Mouse (Mus musculus) megakaryocyte, adult 5-6 weeks (primary cell): ENCODE results near the gene Rac1. TPM values are rescaled to one million over a fixed set of nuclear protein-coding genes. Genes with fewer than 3 reads are reported as not detected.

Experiments
- ATAC-seq: 2 replicates; pipeline ENCODE4 v1.8.0; 2016; ENCODE audit warnings: mild to moderate bottlenecking, inconsistent platforms; ENCODE audit not compliant: poor library complexity, severe bottlenecking
- total RNA-seq, 2 experiments: library from RNA; stranded (forward) in 1 of 2; stranded (reverse) in 1 of 2; fragments of 153-499, 151-499 nt in 1 of 2; fragments of 221-1000, 200-1000 nt in 1 of 2; gene quantifications; 2 replicates each; pipeline versions ENCODE4 v1.2.3 to v1.2.4; 2015 to 2017

Gene Rac1
- total RNA-seq, 2 experiments from 2014 or later, result 215 to 1,275 TPM

DNA sequence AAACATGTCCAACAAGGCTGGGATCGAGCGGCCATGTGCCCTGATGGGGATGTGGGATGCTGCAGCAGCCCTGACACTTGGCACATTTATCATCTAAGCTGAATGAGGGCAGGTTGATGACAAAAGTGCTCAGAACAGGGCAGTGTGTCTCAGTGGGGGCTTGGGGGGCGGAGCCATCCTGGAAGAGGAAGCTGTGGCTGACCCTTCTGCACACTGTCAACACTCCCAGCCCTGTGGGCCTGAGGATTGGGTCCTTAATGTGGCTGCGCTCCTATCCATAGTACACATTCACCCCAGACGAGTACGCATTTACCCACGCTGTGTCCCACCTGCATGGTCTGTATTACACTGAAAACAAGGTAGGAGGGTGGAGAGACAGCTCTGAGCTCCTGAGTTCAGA is 28.6 kb downstream of the Rac1 start:
- peak; percentile 65 for ATAC-seq

DNA sequence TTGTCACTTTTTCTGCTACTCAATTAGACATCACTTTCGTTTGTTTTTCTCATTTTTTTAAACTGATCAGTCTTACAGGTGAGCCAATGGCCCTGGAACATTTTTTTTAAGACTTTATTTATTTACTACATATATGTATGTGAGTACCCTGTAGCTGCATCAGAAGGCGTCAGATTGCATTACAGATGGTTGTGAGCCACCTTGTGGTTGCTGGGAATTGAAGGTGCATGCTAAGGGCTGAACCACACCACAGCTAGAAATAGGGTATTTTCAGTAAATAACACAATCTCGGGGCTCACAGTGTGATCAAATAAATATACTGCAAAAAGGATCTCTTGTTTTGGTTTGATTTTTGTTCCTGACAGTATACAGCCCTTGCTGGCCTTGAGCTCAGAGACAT is 30.4 kb downstream of the Rac1 start:
- ATAC-seq, result no peak

DNA sequence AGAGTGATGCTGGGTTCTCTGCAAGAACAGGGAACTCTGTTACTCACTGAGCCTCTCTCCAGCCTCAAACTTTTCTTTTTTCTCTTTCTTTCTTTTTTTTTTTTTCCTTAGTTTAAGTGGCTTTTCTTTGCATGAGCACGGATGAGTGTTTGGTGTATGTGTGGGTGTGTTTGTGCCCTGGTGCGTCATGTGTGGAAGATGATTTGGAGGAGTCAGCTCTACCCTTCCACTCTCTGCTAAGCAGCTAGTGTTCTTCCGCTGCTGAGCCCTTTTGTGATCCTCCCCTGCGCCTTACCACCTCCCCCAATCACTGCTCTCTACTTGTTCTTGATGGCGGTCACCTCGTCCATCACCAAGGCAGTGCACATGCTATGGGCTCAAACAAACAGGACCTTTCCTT is 32.1 kb downstream of the Rac1 start:
- no peak for ATAC-seq

DNA sequence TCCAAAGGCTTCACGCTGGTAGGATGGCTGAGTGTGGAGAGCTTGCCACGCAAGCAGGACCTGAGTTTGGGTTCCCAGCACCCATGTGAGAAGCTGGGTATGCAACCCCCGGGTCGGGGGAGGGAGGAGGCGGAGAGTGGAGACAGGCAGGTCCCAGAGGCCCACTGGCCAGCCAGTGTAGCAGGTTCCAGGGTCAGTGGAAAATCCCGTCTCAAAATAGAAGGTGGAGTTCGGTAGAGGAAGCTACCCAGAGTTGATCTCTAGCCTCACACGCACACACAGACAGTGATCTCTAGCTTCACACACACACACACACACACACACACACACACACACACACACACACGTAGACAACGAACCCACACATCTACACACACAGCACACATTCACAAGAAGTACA is 34.7 kb downstream of the Rac1 start:
- ATAC-seq, result no peak

GRCm38 (mm10) chr5:143491736-143492135 is 36.1 kb downstream of the Rac1 start:
- ATAC-seq, result no peak

DNA sequence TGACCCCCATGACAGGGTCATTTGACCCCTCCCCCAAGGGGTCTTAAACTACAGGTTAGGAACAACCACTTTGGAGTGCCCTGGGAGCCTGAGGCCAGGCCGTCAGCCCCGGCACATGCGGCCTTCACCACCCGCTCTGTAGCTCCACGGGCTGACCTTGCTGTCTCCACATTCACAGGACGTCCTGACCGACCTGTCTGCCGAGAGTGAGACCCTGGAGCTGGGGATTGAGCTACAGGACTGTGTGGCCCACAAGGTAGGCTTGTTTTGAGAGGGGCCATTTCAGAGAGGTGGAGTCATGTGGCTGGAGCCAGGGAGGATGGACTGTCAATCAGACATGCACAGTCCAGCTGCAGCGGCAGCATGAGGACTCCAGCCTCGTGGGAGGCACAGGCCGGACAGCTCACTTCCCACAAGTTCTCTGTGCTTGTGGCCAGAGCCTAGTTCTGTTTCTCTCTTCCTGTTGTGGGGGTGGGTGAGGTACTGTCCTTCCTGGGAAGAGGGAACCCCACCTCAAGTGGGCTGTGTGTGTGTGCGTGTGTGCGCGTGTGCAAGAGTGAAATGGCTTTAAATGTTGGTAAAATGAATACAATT is 38.0 kb downstream of the Rac1 start:
- ATAC-seq, result peak; percentile 66

GRCm38 (mm10) chr5:143487998-143488397 is 39.8 kb downstream of the Rac1 start:
- peak; percentile 48; the same call in 1 of the 2 replicates for ATAC-seq

GRCm38 (mm10) chr5:143487193-143487592 is 40.6 kb downstream of the Rac1 start:
- ATAC-seq, result no peak

GRCm38 (mm10) chr5:143484955-143485354 is 42.9 kb downstream of the Rac1 start:
- ATAC-seq, result peak; percentile 21; the same call in 1 of the 2 replicates

- no peak for ATAC-seq
Measured at GRCm38 (mm10) chr5:143477901-143478300, 49.9 kb downstream of the Rac1 start.

- no peak for ATAC-seq
Measured at GRCm38 (mm10) chr5:143476013-143476412, 51.8 kb downstream of the Rac1 start.

- peak; percentile 81 for ATAC-seq
Measured at GRCm38 (mm10) chr5:143475153-143475844, 52.5 kb downstream of the Rac1 start.

- ATAC-seq, result no peak
Measured at GRCm38 (mm10) chr5:143471953-143472618, 55.8 kb downstream of the Rac1 start.

GRCm38 (mm10) chr5:143471165-143471546 is 56.7 kb downstream of the Rac1 start:
- ATAC-seq, result no peak; the same call in 1 of the 2 replicates

DNA sequence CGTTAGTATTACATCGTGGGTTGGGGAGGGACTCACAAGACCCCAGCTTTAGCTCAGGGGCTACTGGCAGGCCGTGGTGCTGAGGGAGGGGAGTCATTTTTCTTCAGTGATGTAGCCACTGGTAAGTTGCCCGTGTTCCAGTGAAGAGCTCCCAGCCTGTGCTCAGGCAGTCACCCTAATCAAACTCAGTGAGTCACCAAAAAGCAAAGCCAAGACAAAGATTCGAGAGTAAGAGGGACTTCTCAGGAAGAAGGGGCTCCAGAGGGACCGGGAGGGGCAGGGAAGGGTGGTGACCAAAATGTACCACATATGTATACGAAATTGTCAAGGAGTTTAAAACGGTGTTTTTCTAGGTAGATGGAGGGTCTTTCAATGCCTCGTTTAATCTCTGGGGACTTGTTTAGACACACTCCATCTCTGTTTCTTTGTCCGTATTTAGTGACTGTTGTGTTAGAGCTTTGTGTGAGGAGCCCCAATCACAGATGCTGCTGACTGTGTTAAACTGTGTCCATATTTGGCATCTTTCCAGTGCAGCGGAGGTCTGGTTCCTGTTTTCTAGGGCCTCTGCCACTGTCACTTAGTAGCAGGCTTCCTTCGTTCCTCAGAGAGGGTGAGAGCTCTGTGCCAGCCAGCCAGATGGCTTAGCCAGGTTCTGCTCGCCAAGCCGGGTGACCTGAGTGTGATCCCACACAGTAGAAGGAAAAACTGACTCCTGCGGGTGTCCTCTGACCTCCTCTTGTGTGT is 57.2 kb downstream of the Rac1 start:
- ATAC-seq, result peak; percentile 74

- no peak for ATAC-seq
Measured at GRCm38 (mm10) chr5:143469628-143470027, 58.2 kb downstream of the Rac1 start.

GRCm38 (mm10) chr5:143467931-143468330 is 59.9 kb downstream of the Rac1 start:
- no peak for ATAC-seq

DNA sequence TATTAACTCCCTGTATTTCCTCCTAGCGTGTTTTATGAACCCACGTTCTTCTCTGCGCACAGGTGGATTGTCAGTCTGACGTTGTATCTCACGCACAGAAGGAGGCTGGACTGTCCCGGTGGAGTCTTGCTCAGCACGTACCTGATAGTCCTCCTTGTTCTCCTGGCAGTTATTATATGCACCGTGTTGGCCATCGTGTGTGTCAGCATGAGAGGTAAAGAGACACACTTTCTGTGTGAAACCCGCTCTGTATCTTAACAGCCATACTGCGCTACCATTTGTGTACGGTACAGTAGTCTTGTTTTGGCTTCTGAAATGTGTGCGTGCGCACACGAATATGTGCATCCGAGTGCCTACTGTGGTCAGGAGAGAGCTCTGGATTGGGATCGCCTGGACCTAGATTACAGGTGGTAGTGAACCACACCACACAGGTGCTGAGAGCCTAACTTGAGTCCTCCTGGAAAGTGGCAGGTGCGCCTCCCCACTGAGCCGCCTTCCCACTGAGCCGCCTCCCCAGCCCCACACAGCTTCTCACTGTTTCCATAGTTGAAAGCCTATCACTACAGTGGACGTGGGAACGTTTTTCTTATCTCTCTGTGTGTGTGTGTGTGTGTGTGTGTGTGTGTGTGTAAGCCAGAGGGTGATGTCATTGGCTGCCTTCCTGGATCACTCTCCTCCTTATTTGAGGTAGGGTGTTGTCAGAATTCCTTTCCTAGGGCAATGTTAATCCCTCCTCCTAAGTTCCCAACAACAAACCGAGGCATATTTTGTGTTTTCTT is 60.8 kb downstream of the Rac1 start:
- ATAC-seq, result no peak

GRCm38 (mm10) chr5:143465156-143466085 is 62.4 kb downstream of the Rac1 start:
- ATAC-seq, result peak; percentile 29

- ATAC-seq, result peak; percentile 33
Measured at GRCm38 (mm10) chr5:143464757-143465118, 63.1 kb downstream of the Rac1 start.
